10 mouse cellular contexts compared by ENCODE assay signal in the genomic region with DNA sequence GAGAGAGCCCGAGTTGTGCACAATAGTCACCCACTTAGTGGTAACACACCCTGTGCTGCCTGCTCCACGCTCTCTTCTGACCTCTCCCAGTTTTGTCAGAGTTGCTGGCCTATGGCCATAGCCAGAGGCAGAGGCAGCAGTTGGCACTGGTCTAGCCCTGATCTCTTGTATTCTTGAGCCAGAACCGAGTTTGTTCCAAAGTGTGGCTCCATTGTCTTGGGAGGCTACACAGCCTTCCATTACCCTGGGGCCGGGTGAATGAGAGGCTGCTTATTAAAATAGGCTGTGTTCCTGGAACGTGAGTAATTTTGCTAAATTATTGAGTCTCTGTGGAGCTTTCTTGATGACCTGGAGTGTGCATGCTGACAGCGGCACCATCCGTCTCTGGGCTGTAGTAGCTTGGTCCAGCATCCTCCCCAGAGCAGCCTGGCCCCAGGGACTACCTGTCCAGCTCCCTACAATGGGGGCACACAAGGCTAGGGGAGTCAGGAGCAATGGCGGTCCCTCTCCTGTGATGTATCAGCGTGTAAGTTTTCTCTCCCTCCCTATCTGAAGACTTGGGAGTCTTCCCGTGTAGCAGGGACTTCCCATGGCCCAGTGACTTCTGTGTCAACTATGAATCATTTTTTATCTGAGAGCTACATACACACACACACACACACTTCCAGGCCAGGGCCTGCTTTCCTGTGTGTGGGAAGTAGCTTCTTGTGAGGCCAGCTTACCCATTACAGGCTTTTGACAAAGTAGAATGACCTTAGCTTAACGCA.
DNase-seq lines count a peak whose midpoint lies in the region; ATAC-seq and TF ChIP-seq lines count a peak whose summit lies in the region.
"Had no signal": no experiment of that assay in that cellular context is flagged by ENCODE, and none has a peak within 500 bp of the region (broad histone marks: within the 10 kb centered on the region; RNA-seq: fewer than 3 reads in every experiment).

No protein-coding gene starts in this region.

- no peak overlapping the region for H3K27ac ChIP-seq in liver, adult 2 months (replicated peaks; ENCODE audit: insufficient read depth, low read depth, low read length)
- H3K27ac ChIP-seq in liver, embryonic 12.5 days, result no peak overlapping the region
- H3K27ac ChIP-seq: limb, embryonic 15.5 days had no signal

- no peaks in the 10 kb centered on the region for H3K36me3 ChIP-seq in liver, adult 2 months (ENCODE audit: control insufficient read depth, insufficient read depth, low read length)
- H3K36me3 ChIP-seq in liver, embryonic 12.5 days, result no peaks in the 10 kb centered on the region
- H3K36me3 ChIP-seq: limb, embryonic 15.5 days had no signal

- TF ChIP-seq POLR2A in liver, adult 2 months (IDR thresholded peaks at IDR 0.05; ENCODE audit: extremely low read depth, insufficient read depth, low read length), result no peak

- TF ChIP-seq CTCF in liver, adult 2 months (IDR thresholded peaks at IDR 0.05; ENCODE audit: low read depth, low read length), result no peak

- no peak overlapping the region for H3K9ac ChIP-seq in liver, adult 2 months (ENCODE audit: low read depth, low read length)
- H3K9ac ChIP-seq in liver, embryonic 12.5 days, result no peak overlapping the region
- H3K9ac ChIP-seq: limb, embryonic 15.5 days had no signal

- 0 out of 2 replicates have a peak, but pooled peaks cover 1% of the 10 kb centered on the region for H3K4me1 ChIP-seq in liver, adult 2 months (ENCODE audit: control insufficient read depth, insufficient read depth, low read length)
- no peaks in the 10 kb centered on the region for H3K4me1 ChIP-seq in liver, embryonic 12.5 days

- WGBS in liver, adult 2 months, result 72% methylated on average over 11 of the region's 11 CpGs
- 63% methylated on average over 11 of the region's 11 CpGs for WGBS in liver, embryonic 12.5 days (ENCODE audit: insufficient replicate concordance)

- no peaks in the 10 kb centered on the region for H3K79me2 ChIP-seq in liver, adult 2 months (ENCODE audit: control insufficient read depth, insufficient read depth, low read length)

- no peaks in the 10 kb centered on the region for H3K9me3 ChIP-seq in liver, embryonic 12.5 days (replicated peaks)
- H3K9me3 ChIP-seq: limb, embryonic 15.5 days had no signal

- no peak for ATAC-seq in liver, embryonic 12.5 days

- H3K4me2 ChIP-seq in liver, embryonic 12.5 days, result no peak overlapping the region
- H3K4me2 ChIP-seq: limb, embryonic 15.5 days had no signal

- H3K4me3 ChIP-seq in liver, adult 2 months (ENCODE audit: insufficient read depth, low read depth, low read length), result no peak overlapping the region
- no peak overlapping the region for H3K4me3 ChIP-seq in liver, embryonic 12.5 days
- H3K4me3 ChIP-seq: limb, embryonic 15.5 days had no signal

- no peaks in the 10 kb centered on the region for H3K27me3 ChIP-seq in liver, adult 2 months (ENCODE audit: control insufficient read depth, insufficient read depth, low read length)
- peaks cover 36% of the 10 kb centered on the region for H3K27me3 ChIP-seq in liver, embryonic 12.5 days (replicated peaks)
- H3K27me3 ChIP-seq: limb, embryonic 15.5 days had no signal

- peak; percentile 47 to 65 for DNase-seq in cerebellum, postnatal 10 days
- DNase-seq in cerebellum, adult 11-12 months, result no peak
- peak; percentile 18 for DNase-seq in liver, adult 2 months (ENCODE audit: extremely low read depth, low read depth, low spot score)
- DNase-seq in adipocyte (ENCODE audit: low spot score), result peak; percentile 39
- DNase-seq in kidney, adult 9 months, result peak; percentile 38
- no peak for DNase-seq in thymus, postnatal 14 days
- no peak for DNase-seq in lung, postnatal 10 days
- DNase-seq: B cell, adult 2 months had no signal

Comparison
In these comparisons a context has a peak if more than half of its experiments do, and no peak if none do; other contexts are left out.
1. DNase-seq: peak in cerebellum, postnatal 10 days (2 of 2), liver, adult 2 months (single experiment), adipocyte (single experiment) and kidney, adult 9 months (single experiment); none in cerebellum, adult 11-12 months (single experiment), thymus, postnatal 14 days (single experiment) and lung, postnatal 10 days (single experiment).